Mouse (Mus musculus): ENCODE measurements around the gene Rmnd1. TPM values are rescaled to one million over a fixed set of nuclear protein-coding genes. Genes with fewer than 3 reads are reported as not detected.

Gene Rmnd1
- total RNA-seq, 2 experiments from 2014 or later = 46.8 to 49.4 TPM

DNA sequence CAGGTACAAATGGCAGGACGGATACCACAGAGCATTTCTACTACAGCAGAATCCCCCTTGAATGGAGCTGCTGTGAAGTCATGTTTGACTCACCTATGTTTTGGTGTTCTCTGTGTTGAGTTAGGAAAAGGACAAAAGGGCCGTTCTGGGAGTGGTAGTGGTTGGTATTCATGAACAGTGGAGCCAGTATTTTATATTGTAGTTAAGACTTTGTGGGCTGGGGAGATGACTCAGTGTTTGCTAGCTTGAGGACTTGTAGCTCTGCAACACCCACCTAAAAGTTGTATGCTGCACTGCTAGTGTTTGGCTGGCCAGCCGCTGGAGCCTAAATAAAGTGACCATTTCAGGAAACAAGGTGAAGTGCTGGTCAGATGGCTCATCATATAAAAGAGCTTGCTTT is 36.9 kb downstream of the Rmnd1 start:
- DNase-seq (ENCODE audit: low spot score in 2 of 2) = no peak

DNA sequence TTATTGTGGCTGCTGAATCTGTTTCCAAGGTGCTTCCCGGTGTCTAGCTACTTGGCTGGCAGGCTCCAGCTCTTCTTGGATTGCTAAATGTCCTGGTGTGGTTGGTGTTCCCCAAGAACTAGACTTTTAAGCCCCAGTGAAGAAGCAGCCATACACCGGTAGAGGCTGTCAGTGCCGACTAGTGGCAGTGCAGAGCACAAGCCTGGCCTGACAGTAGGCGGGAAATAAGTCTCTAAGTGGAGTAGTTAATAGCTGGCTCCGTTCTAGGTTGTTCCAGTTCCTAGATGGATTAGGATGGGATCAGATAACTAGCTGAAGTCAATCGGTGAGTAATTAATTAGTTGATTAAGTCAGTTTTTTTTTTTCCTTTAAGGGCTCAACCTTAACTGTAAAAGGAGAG is 40.3 kb downstream of the Rmnd1 start:
- DNase-seq (ENCODE audit: low spot score in 2 of 2) = no peak

- no peak for DNase-seq (ENCODE audit: low spot score in 2 of 2)
These were observed 41.1 kb downstream of the Rmnd1 start for GRCm38 (mm10) chr10:4391076-4391475.

DNA sequence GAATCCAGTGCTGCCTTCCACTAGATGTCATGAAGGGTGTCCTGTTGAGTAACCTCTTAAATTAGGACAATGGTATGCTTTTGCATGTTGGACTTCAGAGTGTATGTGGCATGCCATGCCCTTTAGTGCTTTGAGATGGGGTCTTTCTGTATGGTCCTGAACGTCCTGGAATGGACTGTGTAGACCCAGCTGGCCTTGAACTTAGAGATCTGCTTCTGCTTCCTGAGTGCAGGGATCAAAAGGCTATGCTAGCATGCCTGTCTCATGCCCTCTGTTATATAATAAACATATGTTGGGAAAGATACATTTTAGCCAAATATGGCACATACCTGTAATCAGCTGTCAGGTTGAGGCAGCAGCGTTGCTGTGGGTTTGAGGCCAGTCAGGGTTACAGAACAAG is 41.6 kb downstream of the Rmnd1 start:
- no peak for DNase-seq (ENCODE audit: low spot score in 2 of 2)

DNA sequence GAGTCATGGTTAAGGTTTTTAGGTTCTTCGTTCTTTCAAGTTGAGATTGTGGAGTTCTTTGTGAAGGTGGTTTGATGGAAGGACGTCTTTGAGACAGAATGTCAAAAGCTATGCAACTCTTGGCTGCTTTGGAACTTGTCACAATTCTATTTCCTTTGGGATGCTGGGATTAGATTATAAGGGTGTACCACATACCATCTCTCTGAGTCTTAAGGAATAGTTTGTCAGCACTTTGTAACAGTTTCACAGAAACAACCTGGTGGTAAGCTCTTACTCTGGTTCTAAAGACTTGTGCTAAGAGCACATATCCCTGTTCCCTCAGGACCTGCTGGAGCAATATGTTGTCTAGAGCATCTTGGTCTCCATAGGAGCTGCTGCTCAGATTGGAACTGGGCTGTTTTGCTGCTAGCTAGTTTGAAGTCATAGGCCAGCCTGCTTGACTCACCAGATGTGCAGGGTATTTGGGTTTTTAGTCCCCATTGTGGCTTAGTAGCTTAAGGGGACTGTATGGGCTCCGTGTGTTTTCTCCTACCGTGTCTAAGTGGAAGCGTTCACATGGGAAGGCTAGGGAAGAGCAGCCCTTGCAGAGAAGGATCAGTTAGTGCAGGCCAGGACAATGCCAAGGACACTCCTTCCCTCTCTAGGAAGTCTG is 42.6 kb downstream of the Rmnd1 start:
- DNase-seq (ENCODE audit: low spot score in 2 of 2) = no peak

GRCm38 (mm10) chr10:4389036-4389435 is 43.2 kb downstream of the Rmnd1 start:
- DNase-seq (ENCODE audit: low spot score in 2 of 2) = no peak

DNA sequence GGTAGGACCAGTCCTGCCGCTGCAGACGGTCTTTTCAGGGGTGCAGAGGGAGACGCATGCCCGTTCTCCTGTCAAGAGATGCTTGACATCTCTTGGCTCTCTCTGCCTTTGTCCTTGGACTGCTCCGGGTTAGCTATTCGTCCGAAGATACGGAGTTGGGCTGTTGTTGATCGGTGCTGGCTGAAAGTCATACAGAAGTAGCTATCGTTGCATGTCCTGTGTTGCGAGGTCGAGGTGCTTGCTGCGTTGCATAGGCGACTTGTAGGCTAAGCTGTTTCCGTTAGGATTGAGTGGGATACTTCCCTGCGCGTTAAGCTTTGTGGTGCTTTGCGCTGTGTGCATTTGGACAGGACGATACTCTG is 43.8 kb downstream of the Rmnd1 start:
- DNase-seq (ENCODE audit: low spot score in 2 of 2) = no peak

GRCm38 (mm10) chr10:4387701-4388383 is 44.3 kb downstream of the Rmnd1 start, which contains the start of gene Zbtb2:
Gene Zbtb2, minus strand, starts transcription at chr10:4388108.
- peak in 1 of 2 experiments; percentile 25 for DNase-seq (ENCODE audit: low spot score in 2 of 2)

GRCm38 (mm10) chr10:4386609-4387591 is 45.3 kb downstream of the Rmnd1 start:
- DNase-seq (ENCODE audit: low spot score in 2 of 2) = peak; percentile 86 to 88

- no peak for DNase-seq (ENCODE audit: low spot score in 2 of 2)
These were observed 47.9 kb downstream of the Rmnd1 start for GRCm38 (mm10) chr10:4384244-4384643.

- DNase-seq (ENCODE audit: low spot score in 2 of 2) = no peak
These were observed 51.4 kb downstream of the Rmnd1 start for GRCm38 (mm10) chr10:4380748-4381147.

GRCm38 (mm10) chr10:4376931-4377330 is 55.3 kb downstream of the Rmnd1 start:
- DNase-seq (ENCODE audit: low spot score in 2 of 2) = no peak

DNA sequence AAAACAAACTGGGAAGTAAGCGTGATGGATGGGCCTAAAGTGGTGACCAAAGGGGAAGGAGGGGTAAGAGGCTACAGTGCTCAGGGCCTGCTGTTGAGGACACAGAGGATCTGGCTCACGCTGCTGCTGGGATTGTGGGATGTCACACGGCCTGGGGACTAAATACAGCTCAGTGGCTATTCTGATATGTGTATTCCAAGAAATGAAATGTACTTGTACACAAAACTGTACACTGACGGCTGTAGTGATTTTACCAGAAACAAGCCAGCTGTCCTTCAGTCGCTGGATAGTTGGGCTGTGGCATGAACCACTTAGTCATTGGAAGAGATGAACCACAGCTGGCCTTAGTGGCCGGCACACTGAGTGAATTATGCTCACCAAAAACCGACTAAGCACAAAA is 55.7 kb downstream of the Rmnd1 start:
- no peak for DNase-seq (ENCODE audit: low spot score in 2 of 2)

- DNase-seq (ENCODE audit: low spot score in 2 of 2) = no peak
These were observed 56.9 kb downstream of the Rmnd1 start for GRCm38 (mm10) chr10:4375267-4375666.

DNA sequence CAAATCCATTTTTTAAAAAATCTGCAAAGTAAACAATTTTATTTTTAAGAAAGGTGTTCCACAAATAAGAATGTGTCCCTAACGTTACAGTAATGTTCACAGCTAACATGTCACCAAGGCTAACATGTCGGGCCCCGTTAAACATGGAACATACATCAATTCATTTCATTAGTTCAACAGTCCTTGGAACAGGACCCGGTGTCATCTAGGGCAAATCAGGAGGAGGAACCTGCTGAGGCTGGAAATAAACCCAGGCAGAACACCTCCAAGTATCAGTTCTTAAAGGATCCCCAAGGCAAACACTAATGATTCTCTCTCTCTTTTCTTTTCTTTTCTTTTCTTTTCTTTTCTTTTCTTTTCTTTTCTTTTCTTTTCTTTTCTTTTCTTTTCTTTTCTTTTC is 57.5 kb downstream of the Rmnd1 start:
- no peak for DNase-seq (ENCODE audit: low spot score in 2 of 2)

DNA sequence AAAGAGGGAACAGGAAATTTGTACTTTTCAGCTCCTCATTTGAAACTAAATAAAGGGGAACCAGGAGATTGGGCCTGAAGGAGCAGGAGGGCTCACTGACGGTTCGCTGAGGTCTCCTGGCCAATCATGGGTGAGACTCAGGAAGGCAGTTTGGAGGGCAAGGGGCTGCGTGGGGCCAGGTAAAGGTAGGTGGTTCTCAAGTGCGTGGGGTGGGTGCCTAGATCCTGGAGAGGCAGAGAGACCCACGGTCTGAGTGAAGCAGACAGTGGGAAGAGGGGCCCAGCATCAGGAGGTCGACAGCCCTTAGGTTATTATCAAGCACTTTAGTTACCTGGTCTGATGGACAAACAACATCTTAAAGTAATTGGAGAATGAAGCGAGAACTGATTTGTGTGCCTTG is 57.9 kb downstream of the Rmnd1 start:
- no peak for DNase-seq (ENCODE audit: low spot score in 2 of 2)

GRCm38 (mm10) chr10:4373558-4373957 is 58.6 kb downstream of the Rmnd1 start:
- DNase-seq (ENCODE audit: low spot score in 2 of 2) = no peak

DNA sequence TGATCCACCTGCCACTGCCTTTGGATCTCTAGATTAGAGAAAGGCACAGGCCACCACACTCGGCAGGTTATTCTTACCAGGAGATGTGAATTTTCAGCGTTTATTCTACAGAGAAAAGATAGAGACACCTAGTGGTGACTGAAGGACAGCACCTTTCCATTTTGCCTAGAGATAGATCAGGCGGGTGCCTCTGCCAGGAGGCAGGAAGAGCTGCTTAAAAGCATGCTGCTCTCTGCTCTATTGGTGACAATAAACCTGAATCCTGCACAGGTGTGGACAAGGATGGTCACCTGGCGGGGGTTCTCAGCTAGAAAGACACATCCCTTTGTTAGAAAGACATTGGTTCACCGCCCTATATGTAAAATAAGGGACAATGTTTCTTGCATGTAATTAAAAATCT is 60.2 kb downstream of the Rmnd1 start:
- DNase-seq (ENCODE audit: low spot score in 2 of 2) = no peak

- no peak for DNase-seq (ENCODE audit: low spot score in 2 of 2)
These were observed 62.1 kb downstream of the Rmnd1 start for GRCm38 (mm10) chr10:4370105-4370504.

GRCm38 (mm10) chr10:4364618-4365017 is 67.6 kb downstream of the Rmnd1 start:
- DNase-seq (ENCODE audit: low spot score in 2 of 2) = no peak

DNA sequence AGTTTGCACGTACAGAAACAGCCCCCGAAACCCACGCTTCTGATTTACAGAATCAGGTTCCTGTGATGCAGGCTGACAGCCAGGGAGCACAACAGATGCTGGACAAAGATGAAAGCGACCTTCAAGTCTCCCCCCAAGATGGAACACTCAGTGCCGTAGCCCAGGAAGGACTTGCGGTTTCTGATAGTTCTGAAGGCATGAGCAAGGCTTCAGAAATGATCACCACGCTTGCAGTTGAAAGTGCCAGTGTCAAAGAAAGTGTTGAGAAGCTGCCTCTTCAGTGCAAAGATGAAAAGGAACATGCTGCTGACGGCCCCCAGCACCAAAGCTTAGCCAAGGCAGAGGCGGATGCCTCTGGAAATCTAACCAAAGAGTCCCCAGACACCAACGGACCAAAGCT is 74.8 kb downstream of the Rmnd1 start:
- DNase-seq (ENCODE audit: low spot score in 2 of 2) = no peak

DNA sequence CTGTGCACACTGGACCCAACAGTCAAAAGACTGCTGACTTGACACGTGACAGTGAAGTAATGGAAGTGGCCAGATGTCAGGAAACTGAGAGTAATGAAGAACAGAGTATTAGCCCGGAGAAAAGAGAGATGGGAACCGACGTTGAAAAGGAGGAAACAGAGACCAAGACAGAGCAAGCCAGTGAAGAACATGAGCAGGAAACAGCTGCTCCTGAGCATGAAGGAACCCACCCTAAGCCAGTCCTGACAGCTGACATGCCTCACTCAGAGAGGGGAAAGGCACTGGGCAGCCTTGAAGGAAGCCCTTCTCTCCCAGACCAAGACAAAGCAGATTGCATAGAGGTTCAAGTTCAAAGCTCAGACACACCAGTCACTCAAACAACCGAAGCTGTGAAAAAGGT is 75.5 kb downstream of the Rmnd1 start:
- no peak for DNase-seq (ENCODE audit: low spot score in 2 of 2)

All from adrenal gland, postnatal 4 days (tissue).